Mouse (Mus musculus) kidney, adult 2 months (tissue): ENCODE results near the gene Pgghg.

Experiments used
- CTCF ChIP-seq: fragments of 200-500 bp; conservative IDR thresholded peaks from 2 replicates; pipeline ENCODE4 v1.5.1; 2011; ENCODE audit warnings: low read depth, mild to moderate bottlenecking, control low read depth, low read length, moderate library complexity, mixed read lengths; ENCODE audit not compliant: insufficient read depth, insufficient read length
- POLR2A ChIP-seq: fragments of 200-500 bp; IDR thresholded peaks from one replicate; pipeline ENCODE4 v1.6.1; 2011; ENCODE audit warnings: low read depth, low read length, control low read depth

DNA sequence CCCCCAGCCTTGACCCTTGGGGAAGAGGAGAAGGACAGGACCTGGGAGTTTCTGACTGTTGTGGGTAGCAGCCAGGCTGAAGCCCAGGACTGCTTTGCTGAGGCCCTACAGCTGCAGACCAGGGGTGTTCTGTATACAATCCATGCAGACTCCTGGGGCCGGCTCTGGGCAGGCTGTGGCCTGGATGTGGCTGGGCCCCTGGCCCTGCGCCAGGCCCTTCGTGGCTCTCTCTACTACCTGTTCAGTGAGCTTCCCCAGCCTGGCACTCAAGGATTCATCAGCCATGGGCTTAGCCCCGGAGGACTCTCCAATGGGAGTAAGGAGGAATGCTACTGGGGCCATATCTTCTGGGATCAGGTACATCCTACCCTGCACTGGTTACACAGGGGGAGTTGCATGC is 2.2 kb downstream of the Pgghg start:
- TF ChIP-seq POLR2A (no peak), CTCF (no peak)
